Mouse (Mus musculus) forebrain, embryonic 14.5 days (tissue): Measurements from ENCODE around the gene Cpne8. TPM values are rescaled to one million over a fixed set of nuclear protein-coding genes. Genes with fewer than 3 reads are reported as not detected.

Experiments
- ATAC-seq: fragments of 200-750 bp; cut with Nextera tagmentation; 2 replicates; pipeline ENCODE4 v1.8.0; 2017; ENCODE audit warnings: mild to moderate bottlenecking, moderate library complexity
- DNase-seq: peaks from one replicate; pipeline ENCODE4 v3.0.0-alpha.2; 2015; ENCODE audit warnings: low spot score
- H3K27ac ChIP-seq: fragments of 300-500 bp; sonication (generic); 2 replicates; pipeline ENCODE4 v1.5.1; 2014; ENCODE audit warnings: low read depth, mild to moderate bottlenecking, control low read depth, low read length, moderate library complexity
- H3K27me3 ChIP-seq: fragments of 300-500 bp; sonication (generic); replicated peaks from 2 replicates; pipeline ENCODE4 v1.6.1; 2014; ENCODE audit warnings: low read length, control low read depth, mixed read lengths; ENCODE audit not compliant: control insufficient read depth, insufficient read depth
- H3K36me3 ChIP-seq: fragments of 300-500 bp; sonication (generic); 2 replicates; pipeline ENCODE4 v1.6.1; 2014; ENCODE audit warnings: low read length, control low read depth; ENCODE audit not compliant: control insufficient read depth, insufficient read depth
- H3K4me1 ChIP-seq: fragments of 300-500 bp; sonication (generic); 2 replicates; pipeline ENCODE4 v1.6.1; 2014; ENCODE audit warnings: antibody characterized with exemption, low read length, control low read depth; ENCODE audit not compliant: control insufficient read depth, insufficient read depth
- H3K4me2 ChIP-seq: fragments of 300-500 bp; sonication (generic); 2 replicates; pipeline ENCODE4 v1.6.1; 2014; ENCODE audit warnings: mild to moderate bottlenecking, control low read depth, low read length
- H3K4me3 ChIP-seq: fragments of 300-500 bp; sonication (generic); 2 replicates; pipeline ENCODE4 v1.5.1; 2014; ENCODE audit warnings: low read depth, low read length, control low read depth
- H3K9ac ChIP-seq: fragments of 300-500 bp; sonication (generic); 2 replicates; pipeline ENCODE4 v1.6.1; 2014; ENCODE audit warnings: mild to moderate bottlenecking, low read length, control low read depth, moderate library complexity
- H3K9me3 ChIP-seq: fragments of 300-500 bp; sonication (generic); replicated peaks from 2 replicates; pipeline ENCODE4 v1.6.1; 2016; ENCODE audit warnings: low read length, control low read depth, mixed read lengths; ENCODE audit not compliant: control insufficient read depth
- WGBS: fragments of 180-500 bp; shearing (Covaris S2); extraction: QIAGEN DNeasy Blood & Tissue Kit; methylation state at CpG from one replicate; pipeline ENCODE4 v1.1.7; 2014; 5-methylcytosine and 5-hydroxymethylcytosine counted together
- polyA plus RNA-seq: library from polyadenylated mRNA; unstranded; fragments of >200 nt; fragmentation: Nextera tagmentation; extraction: Ambion mirVana; gene quantifications from 2 replicates; pipeline ENCODE4 v1.2.1, GENCODE M21; 2014

Gene Cpne8
- polyA plus RNA-seq, 1 experiment from 2014 or later, result 4.9 TPM

DNA sequence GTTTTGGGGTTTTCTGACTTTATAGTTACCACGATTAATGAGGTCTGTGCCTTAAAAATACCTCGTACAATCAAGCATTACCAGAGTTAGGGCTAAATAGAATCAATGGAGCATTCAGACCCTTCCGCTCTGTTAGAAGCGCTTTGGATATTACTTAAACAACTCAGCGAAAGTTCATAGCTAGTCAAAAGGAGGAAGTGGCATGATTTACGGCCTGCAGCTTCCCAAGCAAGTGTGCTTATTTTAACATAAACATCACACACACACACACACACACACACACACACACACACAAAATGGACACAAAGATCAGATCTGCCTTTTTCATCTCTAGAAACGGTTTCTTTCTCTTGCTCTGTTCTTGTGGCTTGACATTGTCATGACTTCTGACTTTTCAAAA, 9.7 kb downstream of the Cpne8 start:
- 37% methylated on average over 7 of the region's 7 CpGs for WGBS
- H3K9me3 ChIP-seq, result no peaks in the 10 kb centered on the region
- H3K9ac ChIP-seq, result no peak overlapping the region
- DNase-seq (no peak), ATAC-seq (no peak)
- no peaks in the 10 kb centered on the region for H3K36me3 ChIP-seq
- no peaks in the 10 kb centered on the region for H3K4me1 ChIP-seq
- no peak overlapping the region for H3K4me3 ChIP-seq
- no peak overlapping the region for H3K4me2 ChIP-seq
- H3K27me3 ChIP-seq, result no peaks in the 10 kb centered on the region
- no peak overlapping the region for H3K27ac ChIP-seq

- no peak overlapping the region for H3K27ac ChIP-seq
- ATAC-seq (no peak), DNase-seq (no peak)
- H3K9me3 ChIP-seq, result no peaks in the 10 kb centered on the region
- no peak overlapping the region for H3K4me3 ChIP-seq
- 90% methylated on average over 6 of the region's 6 CpGs for WGBS
- H3K4me1 ChIP-seq, result no peaks in the 10 kb centered on the region
- H3K36me3 ChIP-seq, result no peaks in the 10 kb centered on the region
- H3K4me2 ChIP-seq, result no peak overlapping the region
- H3K9ac ChIP-seq, result no peak overlapping the region
- no peaks in the 10 kb centered on the region for H3K27me3 ChIP-seq
Measured at GRCm38 (mm10) chr15:90666893-90667292, 12.3 kb downstream of the Cpne8 start.

DNA sequence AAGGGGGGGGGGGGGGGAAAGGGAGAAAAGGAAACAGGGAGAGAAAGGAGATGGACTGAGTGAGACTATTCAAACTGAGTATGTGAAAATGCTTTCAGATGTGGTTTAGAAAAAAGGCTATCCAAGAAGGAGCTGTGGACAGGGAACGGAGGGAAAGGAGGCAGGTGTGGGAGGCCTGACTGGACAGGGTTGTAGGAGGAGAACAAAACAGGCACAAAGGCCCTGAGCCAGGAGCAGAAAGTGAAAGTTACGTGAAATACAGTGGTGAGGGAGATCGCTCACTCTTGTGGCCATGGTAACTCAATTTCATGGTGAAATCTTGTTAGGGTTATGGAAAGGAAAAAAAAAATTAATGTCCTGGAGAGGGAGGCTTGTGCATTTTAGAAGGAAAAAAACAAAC, 14.6 kb downstream of the Cpne8 start:
- Histone ChIP-seq H3K4me1 (no peaks in the 10 kb centered on the region), H3K4me2 (no peak overlapping the region), H3K4me3 (no peak overlapping the region), H3K9me3 (no peaks in the 10 kb centered on the region), H3K27ac (no peak overlapping the region), H3K27me3 (no peaks in the 10 kb centered on the region), H3K9ac (no peak overlapping the region), H3K36me3 (no peaks in the 10 kb centered on the region)
- no peak for ATAC-seq
- 82% methylated on average over 3 of the region's 3 CpGs for WGBS
- no peak for DNase-seq

GRCm38 (mm10) chr15:90663631-90664030, 15.6 kb downstream of the Cpne8 start:
- Histone ChIP-seq H3K4me2 (no peak overlapping the region), H3K36me3 (no peaks in the 10 kb centered on the region), H3K9me3 (no peaks in the 10 kb centered on the region), H3K4me3 (no peak overlapping the region), H3K27me3 (no peaks in the 10 kb centered on the region), H3K4me1 (no peaks in the 10 kb centered on the region), H3K27ac (no peak overlapping the region), H3K9ac (no peak overlapping the region)
- DNase-seq (no peak), ATAC-seq (no peak)
- WGBS, result 85% methylated on average over 4 of the region's 4 CpGs

- Histone ChIP-seq H3K9ac (no peak overlapping the region), H3K27ac (no peak overlapping the region), H3K4me2 (no peak overlapping the region), H3K36me3 (no peaks in the 10 kb centered on the region), H3K27me3 (no peaks in the 10 kb centered on the region), H3K9me3 (no peaks in the 10 kb centered on the region), H3K4me3 (no peak overlapping the region), H3K4me1 (no peaks in the 10 kb centered on the region)
- 96% methylated on average over 3 of the region's 3 CpGs for WGBS
- no peak for ATAC-seq
- no peak for DNase-seq
Measured at GRCm38 (mm10) chr15:90660723-90661122, 18.5 kb downstream of the Cpne8 start.

DNA sequence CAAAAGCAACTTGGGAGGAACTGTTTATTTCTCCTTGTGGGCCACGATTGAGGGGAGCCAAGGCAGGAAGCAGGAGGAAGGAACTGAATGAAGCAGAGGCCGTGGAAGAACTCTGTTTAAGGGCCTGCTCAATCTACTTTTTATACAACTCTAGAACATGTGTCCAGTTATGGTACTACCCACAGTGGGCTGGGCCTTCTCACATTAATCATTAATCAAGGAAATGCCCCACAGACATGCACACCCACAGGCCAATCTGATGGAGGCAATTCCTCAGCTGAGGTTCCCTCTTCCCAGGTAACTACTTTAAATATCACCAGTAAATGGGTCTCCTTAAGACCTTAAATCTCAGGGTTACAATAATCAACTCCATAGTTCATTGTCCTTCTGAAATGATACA, 21.2 kb downstream of the Cpne8 start:
- 82% methylated on average over 2 of the region's 2 CpGs for WGBS

DNA sequence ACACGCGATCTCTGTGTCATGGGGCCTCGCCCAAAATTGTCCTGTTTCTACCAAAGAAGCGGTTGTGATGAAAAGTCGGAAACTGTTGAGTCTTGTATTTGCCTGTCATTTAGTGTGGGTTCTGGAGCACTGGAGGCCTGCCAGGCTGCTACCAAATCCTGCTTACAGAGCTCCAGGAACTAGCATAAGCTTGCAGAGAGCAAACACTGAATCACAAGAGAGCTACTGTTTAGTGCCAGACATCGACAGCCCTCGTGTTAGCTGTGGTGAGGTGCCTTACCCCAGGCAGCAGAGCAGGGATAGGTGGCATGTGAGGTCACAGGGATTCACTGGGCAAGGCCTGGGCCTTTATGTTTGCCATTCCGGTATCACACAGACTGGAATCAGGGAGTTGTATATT, 22.7 kb downstream of the Cpne8 start:
- Histone ChIP-seq H3K4me2 (no peak overlapping the region), H3K4me1 (no peaks in the 10 kb centered on the region), H3K27ac (no peak overlapping the region), H3K27me3 (no peaks in the 10 kb centered on the region), H3K36me3 (no peaks in the 10 kb centered on the region), H3K9ac (no peak overlapping the region), H3K9me3 (no peaks in the 10 kb centered on the region), H3K4me3 (no peak overlapping the region)
- ATAC-seq, result no peak
- 91% methylated on average over 8 of the region's 8 CpGs for WGBS
- DNase-seq, result no peak

More for the DNA sequence above, 21.2 kb downstream of the Cpne8 start:
- no peak overlapping the region for H3K4me2 ChIP-seq
- no peak overlapping the region for H3K9ac ChIP-seq
- DNase-seq (no peak), ATAC-seq (no peak)
- no peaks in the 10 kb centered on the region for H3K9me3 ChIP-seq
- no peak overlapping the region for H3K27ac ChIP-seq
- no peaks in the 10 kb centered on the region for H3K27me3 ChIP-seq
- H3K36me3 ChIP-seq, result no peaks in the 10 kb centered on the region
- no peak overlapping the region for H3K4me3 ChIP-seq
- no peaks in the 10 kb centered on the region for H3K4me1 ChIP-seq

DNA sequence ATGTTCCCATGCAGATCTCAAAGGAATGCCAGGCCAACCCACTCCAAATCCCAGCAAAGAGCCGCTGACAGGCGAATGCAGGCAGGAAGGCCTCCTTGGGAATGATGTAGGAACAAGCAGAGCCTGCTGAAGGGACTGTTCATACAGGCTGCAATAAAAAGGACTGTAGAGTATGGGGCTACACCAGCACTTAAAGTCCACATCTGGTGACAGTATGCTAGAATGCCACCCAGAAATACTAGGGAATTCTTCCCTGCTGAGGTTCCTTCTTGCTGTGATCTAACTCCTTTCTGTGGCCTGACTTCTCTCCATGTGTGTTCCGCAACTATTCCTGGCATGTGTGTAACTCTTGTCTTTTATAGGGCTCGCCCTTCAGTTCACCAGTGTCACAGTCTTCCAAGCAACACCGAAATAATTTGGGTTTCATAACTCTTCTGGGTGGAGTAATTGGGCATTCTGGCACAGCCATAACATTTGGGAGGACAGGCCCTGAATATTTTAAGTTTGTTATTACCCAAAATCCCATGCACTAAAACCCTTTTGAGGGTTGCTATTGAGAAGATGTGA, 32.1 kb downstream of the Cpne8 start:
- DNase-seq (no peak), ATAC-seq (no peak)
- Histone ChIP-seq H3K27ac (no peak overlapping the region), H3K4me2 (no peak overlapping the region), H3K9ac (no peak overlapping the region), H3K4me1 (no peaks in the 10 kb centered on the region), H3K9me3 (no peaks in the 10 kb centered on the region), H3K27me3 (no peaks in the 10 kb centered on the region), H3K36me3 (no peaks in the 10 kb centered on the region), H3K4me3 (no peak overlapping the region)
- WGBS, result 91% methylated on average over 5 of the region's 5 CpGs

- DNase-seq (peak; percentile 60), ATAC-seq (0 out of 2 replicates have a peak, but pooled peaks have one; percentile 34)
- Histone ChIP-seq H3K9me3 (no peaks in the 10 kb centered on the region), H3K27me3 (no peaks in the 10 kb centered on the region), H3K4me2 (no peak overlapping the region), H3K36me3 (no peaks in the 10 kb centered on the region), H3K4me1 (no peaks in the 10 kb centered on the region), H3K9ac (no peak overlapping the region), H3K27ac (no peak overlapping the region), H3K4me3 (no peak overlapping the region)
- WGBS, result 24% methylated on average over 4 of the region's 4 CpGs
Measured at GRCm38 (mm10) chr15:90646326-90646725, 32.9 kb downstream of the Cpne8 start.
